Mouse (Mus musculus) embryonic facial prominence, embryonic 14.5 days (tissue): ENCODE data around the gene Slc24a2. TPM values are rescaled to one million over a fixed set of nuclear protein-coding genes. Genes with fewer than 3 reads are reported as not detected.
A peak's percentile ranks its signal among the peaks of the same experiment; 100 is the strongest.

Experiments used
- ATAC-seq: fragments of 200-750 bp; cut with Nextera tagmentation; 2 replicates; pipeline ENCODE4 v1.8.0; 2017; ENCODE audit warnings: low read depth, moderate number of reproducible peaks, moderate TSS enrichment
- DNase-seq: peaks from one replicate; pipeline ENCODE4 v3.0.0-alpha.2; 2015; ENCODE audit warnings: low spot score
- H3K27ac ChIP-seq: fragments of 300-500 bp; sonication (generic); replicated peaks from 2 replicates; pipeline ENCODE4 v1.5.1; 2014; ENCODE audit warnings: low read depth, mild to moderate bottlenecking, low read length, moderate library complexity
- H3K27me3 ChIP-seq: fragments of 300-500 bp; sonication (generic); replicated peaks from 2 replicates; pipeline ENCODE4 v1.6.1; 2014; ENCODE audit warnings: low read length; ENCODE audit not compliant: control insufficient read depth, insufficient read depth
- H3K36me3 ChIP-seq: fragments of 300-500 bp; sonication (generic); 2 replicates; pipeline ENCODE4 v1.6.1; 2014; ENCODE audit warnings: low read length, mixed read lengths; ENCODE audit not compliant: control insufficient read depth, insufficient read depth
- H3K4me1 ChIP-seq: fragments of 300-500 bp; sonication (generic); 2 replicates; pipeline ENCODE4 v1.6.1; 2014; ENCODE audit warnings: antibody characterized with exemption, low read length; ENCODE audit not compliant: control insufficient read depth, insufficient read depth
- H3K4me2 ChIP-seq: fragments of 300-500 bp; sonication (generic); 2 replicates; pipeline ENCODE4 v1.6.1; 2014; ENCODE audit warnings: low read depth, mild to moderate bottlenecking, low read length, moderate library complexity, mixed read lengths
- H3K4me3 ChIP-seq: fragments of 300-500 bp; sonication (generic); 2 replicates; pipeline ENCODE4 v1.5.1; 2014; ENCODE audit warnings: low read depth, mild to moderate bottlenecking, low read length
- H3K9ac ChIP-seq: fragments of 300-500 bp; sonication (generic); 2 replicates; pipeline ENCODE4 v1.6.1; 2014; ENCODE audit warnings: low read depth, mild to moderate bottlenecking, low read length, moderate library complexity, mixed read lengths
- H3K9me3 ChIP-seq: fragments of 300-500 bp; sonication (generic); 2 replicates; pipeline ENCODE4 v1.6.1; 2016; ENCODE audit warnings: low read length; ENCODE audit not compliant: control insufficient read depth
- WGBS: fragments of 180-500 bp; shearing (Covaris S2); extraction: QIAGEN DNeasy Blood & Tissue Kit; methylation state at CpG from one replicate; pipeline ENCODE4 v1.1.7; 2014; 5-methylcytosine and 5-hydroxymethylcytosine counted together
- polyA plus RNA-seq: library from polyadenylated mRNA; unstranded; fragments of >200 nt; fragmentation: Nextera tagmentation; extraction: Ambion mirVana; gene quantifications from 2 replicates; pipeline ENCODE4 v1.2.1, GENCODE M21; 2014

The Slc24a2 gene
- polyA plus RNA-seq, 1 experiment from 2014 or later, result 0.67 TPM

GRCm38 (mm10) chr4:87210533-87210932 lies 19.7 kb downstream of the Slc24a2 start:
- Histone ChIP-seq H3K4me2 (no peak overlapping the region), H3K9me3 (no peaks in the 10 kb centered on the region), H3K4me3 (no peak overlapping the region), H3K27me3 (no peaks in the 10 kb centered on the region), H3K27ac (no peak overlapping the region), H3K36me3 (no peaks in the 10 kb centered on the region), H3K9ac (no peak overlapping the region), H3K4me1 (no peaks in the 10 kb centered on the region)
- 80% methylated on average over 3 of the region's 3 CpGs for WGBS
- DNase-seq (no peak), ATAC-seq (no peak)

- WGBS, result 66% methylated on average over 2 of the region's 2 CpGs
- H3K4me2 ChIP-seq, result no peak overlapping the region
- no peak overlapping the region for H3K27ac ChIP-seq
- no peak overlapping the region for H3K9ac ChIP-seq
- H3K4me3 ChIP-seq, result no peak overlapping the region
- no peaks in the 10 kb centered on the region for H3K4me1 ChIP-seq
- DNase-seq, result no peak
- H3K27me3 ChIP-seq, result no peaks in the 10 kb centered on the region
- H3K9me3 ChIP-seq, result no peaks in the 10 kb centered on the region
- no peak for ATAC-seq
- H3K36me3 ChIP-seq, result no peaks in the 10 kb centered on the region
These were observed 28.2 kb downstream of the Slc24a2 start for GRCm38 (mm10) chr4:87202081-87202480.

GRCm38 (mm10) chr4:87201229-87201628 lies 29.0 kb downstream of the Slc24a2 start:
- H3K4me2 ChIP-seq, result no peak overlapping the region
- ATAC-seq (no peak), DNase-seq (no peak)
- H3K9me3 ChIP-seq, result no peaks in the 10 kb centered on the region
- H3K27me3 ChIP-seq, result no peaks in the 10 kb centered on the region
- no peak overlapping the region for H3K9ac ChIP-seq
- H3K4me1 ChIP-seq, result no peaks in the 10 kb centered on the region
- no peak overlapping the region for H3K27ac ChIP-seq
- H3K36me3 ChIP-seq, result no peaks in the 10 kb centered on the region
- H3K4me3 ChIP-seq, result no peak overlapping the region
- WGBS, result 80% methylated on average over 3 of the region's 3 CpGs

- no peak overlapping the region for H3K4me3 ChIP-seq
- 67% methylated on average over 10 of the region's 10 CpGs for WGBS
- H3K9me3 ChIP-seq, result no peaks in the 10 kb centered on the region
- H3K27ac ChIP-seq, result no peak overlapping the region
- no peak overlapping the region for H3K9ac ChIP-seq
- H3K4me2 ChIP-seq, result no peak overlapping the region
- H3K36me3 ChIP-seq, result no peaks in the 10 kb centered on the region
- ATAC-seq (no peak), DNase-seq (peak; percentile 8)
- no peaks in the 10 kb centered on the region for H3K27me3 ChIP-seq
- no peaks in the 10 kb centered on the region for H3K4me1 ChIP-seq
These were observed 45.9 kb downstream of the Slc24a2 start for GRCm38 (mm10) chr4:87184147-87184930.

- ATAC-seq (no peak), DNase-seq (no peak)
- Histone ChIP-seq H3K4me1 (no peaks in the 10 kb centered on the region), H3K4me2 (no peak overlapping the region), H3K27me3 (no peaks in the 10 kb centered on the region), H3K27ac (no peak overlapping the region), H3K36me3 (no peaks in the 10 kb centered on the region), H3K9me3 (no peaks in the 10 kb centered on the region), H3K4me3 (no peak overlapping the region), H3K9ac (no peak overlapping the region)
- 65% methylated on average over 3 of the region's 3 CpGs for WGBS
These were observed 53.2 kb downstream of the Slc24a2 start for GRCm38 (mm10) chr4:87177116-87177515.

GRCm38 (mm10) chr4:87163945-87164344 lies 66.3 kb downstream of the Slc24a2 start:
- H3K36me3 ChIP-seq, result no peaks in the 10 kb centered on the region
- H3K27ac ChIP-seq, result no peak overlapping the region
- no peak for ATAC-seq
- H3K4me3 ChIP-seq, result no peak overlapping the region
- WGBS, result 90% methylated on average over 6 of the region's 6 CpGs
- H3K4me1 ChIP-seq, result no peaks in the 10 kb centered on the region
- H3K27me3 ChIP-seq, result no peaks in the 10 kb centered on the region
- H3K4me2 ChIP-seq, result no peak overlapping the region
- H3K9ac ChIP-seq, result no peak overlapping the region
- DNase-seq, result no peak
- no peaks in the 10 kb centered on the region for H3K9me3 ChIP-seq

GRCm38 (mm10) chr4:87158053-87158452 lies 72.2 kb downstream of the Slc24a2 start:
- no peak overlapping the region for H3K9ac ChIP-seq
- DNase-seq (no peak), ATAC-seq (no peak)
- H3K4me3 ChIP-seq, result no peak overlapping the region
- 84% methylated on average over 4 of the region's 4 CpGs for WGBS
- H3K27ac ChIP-seq, result no peak overlapping the region
- no peaks in the 10 kb centered on the region for H3K27me3 ChIP-seq
- H3K9me3 ChIP-seq, result no peaks in the 10 kb centered on the region
- H3K4me1 ChIP-seq, result no peaks in the 10 kb centered on the region
- H3K4me2 ChIP-seq, result no peak overlapping the region
- no peaks in the 10 kb centered on the region for H3K36me3 ChIP-seq

GRCm38 (mm10) chr4:87151990-87152389 lies 78.3 kb downstream of the Slc24a2 start:
- ATAC-seq, result no peak

GRCm38 (mm10) chr4:87149584-87149983 lies 80.7 kb downstream of the Slc24a2 start:
- no peaks in the 10 kb centered on the region for H3K9me3 ChIP-seq
- no peaks in the 10 kb centered on the region for H3K4me1 ChIP-seq
- WGBS, result 59% methylated on average over 2 of the region's 2 CpGs
- no peaks in the 10 kb centered on the region for H3K27me3 ChIP-seq
- no peaks in the 10 kb centered on the region for H3K36me3 ChIP-seq
- DNase-seq, result no peak
- no peak overlapping the region for H3K9ac ChIP-seq
- H3K27ac ChIP-seq, result no peak overlapping the region
- no peak overlapping the region for H3K4me3 ChIP-seq
- H3K4me2 ChIP-seq, result no peak overlapping the region
- no peak for ATAC-seq

More at GRCm38 (mm10) chr4:87151990-87152389, 78.3 kb downstream of the Slc24a2 start:
- H3K36me3 ChIP-seq, result no peaks in the 10 kb centered on the region
- no peak overlapping the region for H3K9ac ChIP-seq
- no peaks in the 10 kb centered on the region for H3K9me3 ChIP-seq
- H3K4me3 ChIP-seq, result no peak overlapping the region
- 74% methylated on average over 7 of the region's 7 CpGs for WGBS
- no peak overlapping the region for H3K27ac ChIP-seq
- H3K4me2 ChIP-seq, result no peak overlapping the region
- no peak for DNase-seq
- H3K4me1 ChIP-seq, result no peaks in the 10 kb centered on the region
- H3K27me3 ChIP-seq, result no peaks in the 10 kb centered on the region
